Mouse (Mus musculus) bone marrow, adult 2 months (tissue): ENCODE results near the gene Ms4a6d. TPM values are rescaled to one million over a fixed set of nuclear protein-coding genes. Genes with fewer than 3 reads are reported as not detected.

Experiments used
- H3K27ac ChIP-seq: fragments of 200-500 bp; 2 replicates; pipeline ENCODE4 v1.5.1; 2012; ENCODE audit warnings: low read depth, mild to moderate bottlenecking, control low read depth, inconsistent platforms, low read length; ENCODE audit not compliant: control insufficient read depth, poor library complexity, insufficient read depth
- H3K4me1 ChIP-seq: fragments of 200-500 bp; 2 replicates; pipeline ENCODE4 v1.6.1; 2011; ENCODE audit warnings: low read length; ENCODE audit not compliant: control insufficient read depth, insufficient read depth
- H3K4me3 ChIP-seq: fragments of 200-500 bp; replicated peaks from 2 replicates; pipeline ENCODE3; 2011; ENCODE audit warnings: mild to moderate bottlenecking, low read depth, low read length, control low read depth; ENCODE audit not compliant: control insufficient read depth
- CTCF ChIP-seq: fragments of 200-500 bp; IDR thresholded peaks from 2 replicates; pipeline ENCODE4 v1.5.1; 2011; ENCODE audit warnings: low read length, control low read depth; ENCODE audit not compliant: control insufficient read depth, insufficient read depth
- POLR2A ChIP-seq: fragments of 200-500 bp; IDR thresholded peaks from 2 replicates; pipeline ENCODE4 v1.6.1; 2011; ENCODE audit warnings: low read depth, mild to moderate bottlenecking, control low read depth, low read length, borderline replicate concordance; ENCODE audit not compliant: control insufficient read depth
- WGBS: fragments of 180-500 bp; shearing (Covaris S2); methylation state at CpG from one replicate; pipeline ENCODE4 v1.1.7; 2018; 5-methylcytosine and 5-hydroxymethylcytosine counted together
- polyA plus RNA-seq: library from polyadenylated mRNA; stranded (reverse); fragments of >200 nt; gene quantifications from 2 replicates; pipeline ENCODE4 v1.2.4, GENCODE M21; 2011; ENCODE audit warnings: low replicate concordance; ENCODE audit not compliant: missing spikeins, insufficient read depth, insufficient read length

Gene Ms4a6d
- polyA plus RNA-seq, 1 experiment: 3.6 TPM

DNA sequence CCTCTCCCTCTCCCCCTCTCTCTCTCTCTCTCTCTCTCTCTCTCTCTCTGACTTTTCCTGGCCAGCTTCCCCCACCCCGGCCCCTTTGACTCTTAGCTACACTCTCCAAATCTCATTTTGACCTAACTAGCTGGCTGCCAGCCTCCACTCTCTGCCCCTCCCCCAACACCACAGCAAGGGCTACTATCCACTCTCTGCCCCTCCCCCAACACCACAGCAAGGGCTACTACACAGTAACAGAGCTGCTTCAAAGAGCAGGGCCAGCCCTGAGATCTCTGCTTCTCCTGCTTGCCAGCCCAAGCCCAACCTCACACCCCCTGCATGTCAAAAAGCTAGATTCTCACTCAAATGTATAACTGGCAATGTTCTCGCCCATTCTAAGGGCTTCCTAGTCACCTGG is 67.3 kb downstream of the Ms4a6d start:
- 63% methylated on average over 2 of the region's 2 CpGs for WGBS
- H3K27ac ChIP-seq: no peak overlapping the region
- no peak overlapping the region for H3K4me3 ChIP-seq
- no peaks in the 10 kb centered on the region for H3K4me1 ChIP-seq
- TF ChIP-seq POLR2A: no peak
- TF ChIP-seq CTCF: no peak

Other genes with a start within 250 kb of the Ms4a6d start
- gene Ms4a4a, start 229.3 kb downstream of the Ms4a6d start, polyA plus RNA-seq: 1.6 and 4.3 TPM in 2 replicates
- 8.4 and 16.7 TPM in 2 replicates for gene Ms4a4c, start 200.1 kb downstream of the Ms4a6d start, polyA plus RNA-seq
- 2.3 and 9.6 TPM in 2 replicates for gene Ms4a4b, start 161.3 kb downstream of the Ms4a6d start, polyA plus RNA-seq
- gene Ms4a6c, start 135.5 kb downstream of the Ms4a6d start, polyA plus RNA-seq: 9.2 and 36.3 TPM in 2 replicates
- gene Gm8369, start 118.9 kb downstream of the Ms4a6d start, polyA plus RNA-seq: 2.4 and 11.9 TPM in 2 replicates
- gene Ms4a6b, start 88.3 kb downstream of the Ms4a6d start, polyA plus RNA-seq: 6.0 and 15.7 TPM in 2 replicates
- 2.0 and 2.8 TPM in 2 replicates for gene Ms4a4d, start 68.0 kb downstream of the Ms4a6d start, polyA plus RNA-seq
- 1.3 and 3.6 TPM in 2 replicates for gene Ms4a2, start 18.9 kb upstream of the Ms4a6d start, polyA plus RNA-seq
- 51.9 and 110 TPM in 2 replicates for gene Ms4a3, start 36.0 kb upstream of the Ms4a6d start, polyA plus RNA-seq
- gene Oosp2, start 55.7 kb upstream of the Ms4a6d start, polyA plus RNA-seq: not detected in 2 replicates
- gene Oosp1, start 86.3 kb upstream of the Ms4a6d start, polyA plus RNA-seq: not detected in 2 replicates
- gene Oosp3, start 92.2 kb upstream of the Ms4a6d start, polyA plus RNA-seq: not detected in 2 replicates
- gene Gif, start 142.7 kb upstream of the Ms4a6d start, polyA plus RNA-seq: not detected in 2 replicates
- gene Mrpl16, start 165.5 kb upstream of the Ms4a6d start, polyA plus RNA-seq: 17.4 and 17.5 TPM in 2 replicates
- gene Stx3, start 214.6 kb upstream of the Ms4a6d start, polyA plus RNA-seq: 4.7 and 7.3 TPM in 2 replicates
- not detected in 2 replicates for gene Olfr1417, start 234.4 kb upstream of the Ms4a6d start, polyA plus RNA-seq